Mouse (Mus musculus) kidney, adult 2 months (tissue): ENCODE results near the gene Tmem213.

ENCODE experiments used
- CTCF ChIP-seq: fragments of 200-500 bp; conservative IDR thresholded peaks from 2 replicates; pipeline ENCODE4 v1.5.1; 2011; ENCODE audit warnings: low read depth, mild to moderate bottlenecking, control low read depth, low read length, moderate library complexity, mixed read lengths; ENCODE audit not compliant: insufficient read depth, insufficient read length
- POLR2A ChIP-seq: fragments of 200-500 bp; IDR thresholded peaks from one replicate; pipeline ENCODE4 v1.6.1; 2011; ENCODE audit warnings: low read depth, low read length, control low read depth

DNA sequence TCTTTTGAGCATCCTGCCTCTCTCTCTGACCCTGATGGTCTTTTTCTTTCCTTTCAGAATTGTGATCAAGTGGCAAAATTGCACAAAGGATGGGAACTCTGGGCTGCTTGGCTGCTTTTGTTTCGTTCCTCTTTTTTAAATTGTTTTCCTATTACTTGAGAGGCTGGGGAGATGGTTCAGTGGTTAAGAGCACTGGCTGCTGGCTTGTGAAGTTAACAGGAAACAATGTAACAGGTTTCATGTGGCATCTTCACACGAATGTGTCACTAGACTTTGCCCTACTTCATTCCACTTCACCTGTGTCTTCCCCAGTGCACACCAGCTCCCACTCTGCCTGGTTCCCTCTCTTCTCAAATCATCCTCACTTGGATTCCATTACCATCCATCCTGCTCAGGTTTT is 44.4 kb upstream of the Tmem213 start:
- TF ChIP-seq CTCF, result no peak
- TF ChIP-seq POLR2A, result no peak
